Mouse (Mus musculus) limb, embryonic 11.5 days (tissue): ENCODE data around the gene Cenpf. TPM values are rescaled to one million over a fixed set of nuclear protein-coding genes. Genes with fewer than 3 reads are reported as not detected.

Experiments
- ATAC-seq: fragments of 200-750 bp; cut with Nextera tagmentation; 2 replicates; pipeline ENCODE4 v1.8.0; 2017; ENCODE audit warnings: low read depth; ENCODE audit not compliant: insufficient number of reproducible peaks, low FRiP score, low TSS enrichment
- DNase-seq: peaks from one replicate; pipeline ENCODE4 v3.0.0-alpha.2; 2015; ENCODE audit warnings: low spot score
- H3K27ac ChIP-seq: fragments of 300-500 bp; sonication (generic); replicated peaks from 2 replicates; pipeline ENCODE4 v1.5.1; 2014; ENCODE audit warnings: low read depth, mild to moderate bottlenecking, low read length
- H3K27me3 ChIP-seq: fragments of 300-500 bp; sonication (generic); 2 replicates; pipeline ENCODE4 v1.6.1; 2014; ENCODE audit warnings: mild to moderate bottlenecking, low read length, mixed read lengths; ENCODE audit not compliant: control insufficient read depth, insufficient read depth
- H3K36me3 ChIP-seq: fragments of 300-500 bp; sonication (generic); 2 replicates; pipeline ENCODE4 v1.6.1; 2014; ENCODE audit warnings: mild to moderate bottlenecking, low read length, moderate library complexity, mixed read lengths; ENCODE audit not compliant: control insufficient read depth, insufficient read depth
- H3K4me1 ChIP-seq: fragments of 300-500 bp; sonication (generic); 2 replicates; pipeline ENCODE4 v1.6.1; 2014; ENCODE audit warnings: low read length, mixed read lengths; ENCODE audit not compliant: control insufficient read depth, insufficient read depth
- H3K4me2 ChIP-seq: fragments of 300-500 bp; sonication (generic); 2 replicates; pipeline ENCODE4 v1.6.1; 2014; ENCODE audit warnings: low read depth, mild to moderate bottlenecking, moderate library complexity; ENCODE audit not compliant: severe bottlenecking
- H3K4me3 ChIP-seq: fragments of 300-500 bp; sonication (generic); 2 replicates; pipeline ENCODE4 v1.5.1; 2014; ENCODE audit warnings: low read depth, low read length
- H3K9ac ChIP-seq: fragments of 300-500 bp; sonication (generic); 2 replicates; pipeline ENCODE4 v1.6.1; 2014; ENCODE audit warnings: mild to moderate bottlenecking, low read length
- H3K9me3 ChIP-seq: fragments of 300-500 bp; sonication (generic); 2 replicates; pipeline ENCODE4 v1.6.1; 2016; ENCODE audit warnings: low read length; ENCODE audit not compliant: control insufficient read depth
- WGBS: fragments of 180-500 bp; shearing (Covaris S2); extraction: QIAGEN DNeasy Blood & Tissue Kit; methylation state at CpG from one replicate; pipeline ENCODE4 v1.1.7; 2014; 5-methylcytosine and 5-hydroxymethylcytosine counted together
- polyA plus RNA-seq: library from polyadenylated mRNA; unstranded; fragments of >200 nt; fragmentation: Nextera tagmentation; extraction: Ambion mirVana; gene quantifications from 2 replicates; pipeline ENCODE4 v1.2.1, GENCODE M21; 2014

Cenpf gene
- polyA plus RNA-seq: 96.7 and 103 TPM in 2 replicates

DNA sequence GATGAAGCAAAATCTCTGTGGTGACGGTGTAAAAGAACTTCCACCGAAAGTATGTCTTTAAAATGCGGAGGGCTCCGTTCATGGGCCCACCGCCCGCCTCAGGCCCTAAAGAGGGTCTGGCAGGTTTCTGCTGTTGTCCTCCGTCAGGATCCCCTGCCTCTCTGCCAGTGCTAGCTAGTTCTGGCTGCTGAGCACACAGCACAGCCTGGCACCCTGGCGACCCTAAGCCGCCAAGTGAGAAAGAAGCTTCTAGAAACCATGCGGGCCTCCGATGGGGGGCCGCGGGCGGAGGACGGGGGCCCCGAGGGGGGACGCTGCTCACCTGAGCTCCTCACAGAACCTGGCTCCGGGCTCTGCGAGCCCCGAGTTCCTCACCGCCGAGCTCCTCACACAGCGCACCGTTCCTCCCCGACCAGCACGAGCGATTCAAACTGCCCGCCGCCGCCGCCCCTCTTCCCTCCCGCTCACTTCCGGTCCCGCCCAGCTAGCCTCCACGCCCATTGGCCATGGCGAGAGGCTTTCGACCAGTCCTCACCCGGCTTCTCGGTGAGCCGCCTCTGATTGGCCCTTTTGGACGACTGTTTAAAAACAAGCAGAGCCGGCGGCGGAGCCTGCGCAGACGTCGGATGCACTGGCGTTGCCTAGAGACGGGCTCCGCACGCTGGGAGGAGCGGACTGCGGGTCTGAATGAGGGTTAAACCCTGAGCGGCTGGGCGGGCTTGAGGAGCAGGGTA is at the start of gene Cenpf:
Gene Cenpf (minus strand): TSS at position 433 of the 734 bp plus-strand sequence.
- Histone ChIP-seq H3K4me1 (peaks cover 6% of the 10 kb centered on the region), H3K27ac (peak within 1 kb of the TSS; percentile 32; the same call in 1 of the 2 replicates), H3K9me3 (no peaks in the 10 kb centered on the region), H3K4me3 (peak within 1 kb of the TSS; percentile 84), H3K9ac (peak within 1 kb of the TSS; percentile 75), H3K27me3 (no peaks in the 10 kb centered on the region), H3K4me2 (peak within 1 kb of the TSS; percentile 84), H3K36me3 (peaks cover 9% of the 10 kb centered on the region; the same call in 1 of the 2 replicates)
- ATAC-seq: peak; percentile 99
- peak; percentile 99 for DNase-seq
- under 1% methylated on average over 51 of the region's 55 CpGs for WGBS

GRCm38 (mm10) chr1:189732156-189732555 is 44.3 kb upstream of the Cenpf start:
- H3K4me3 ChIP-seq: no peak overlapping the region
- H3K36me3 ChIP-seq: no peaks in the 10 kb centered on the region
- H3K9me3 ChIP-seq: no peaks in the 10 kb centered on the region
- ATAC-seq (no peak), DNase-seq (no peak)
- H3K27me3 ChIP-seq: no peaks in the 10 kb centered on the region
- no peak overlapping the region for H3K27ac ChIP-seq
- H3K9ac ChIP-seq: no peak overlapping the region
- H3K4me2 ChIP-seq: no peak overlapping the region
- peaks cover 5% of the 10 kb centered on the region for H3K4me1 ChIP-seq
- WGBS: 80% methylated on average over 8 of the region's 8 CpGs

DNA sequence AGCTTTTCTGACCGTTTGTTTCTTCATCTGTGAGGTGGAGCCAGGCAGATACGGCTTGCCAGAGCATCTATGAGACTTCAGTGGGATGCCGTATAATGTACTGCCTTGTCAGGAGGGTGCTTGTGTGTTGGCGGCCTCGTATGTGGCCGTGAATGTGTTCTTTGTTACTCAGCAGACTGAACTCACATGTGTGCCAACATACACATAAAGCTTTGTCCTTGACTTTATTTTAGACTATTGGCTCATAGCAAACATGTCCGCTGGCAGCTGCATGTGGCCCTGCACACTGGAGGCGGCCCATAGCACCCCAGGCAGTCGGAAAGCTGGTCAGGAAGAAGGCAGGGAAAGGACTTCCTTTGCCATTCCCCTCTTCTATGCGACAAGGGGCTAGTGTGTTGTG is 43.8 kb upstream of the Cenpf start:
- Histone ChIP-seq H3K4me1 (peaks cover 6% of the 10 kb centered on the region), H3K27me3 (no peaks in the 10 kb centered on the region), H3K9me3 (no peaks in the 10 kb centered on the region), H3K4me2 (no peak overlapping the region), H3K4me3 (no peak overlapping the region), H3K27ac (no peak overlapping the region), H3K9ac (no peak overlapping the region), H3K36me3 (no peaks in the 10 kb centered on the region)
- ATAC-seq (no peak), DNase-seq (no peak)
- 80% methylated on average over 10 of the region's 10 CpGs for WGBS

GRCm38 (mm10) chr1:189729141-189729815 is 41.4 kb upstream of the Cenpf start:
- peaks cover 6% of the 10 kb centered on the region for H3K4me1 ChIP-seq
- H3K4me2 ChIP-seq: peak overlapping the region; percentile 79
- ATAC-seq (no peak), DNase-seq (no peak)
- no peaks in the 10 kb centered on the region for H3K27me3 ChIP-seq
- H3K27ac ChIP-seq: no peak overlapping the region
- peak overlapping the region; percentile 84 for H3K4me3 ChIP-seq
- peak overlapping the region; percentile 79; the same call in 1 of the 2 replicates for H3K9ac ChIP-seq
- no peaks in the 10 kb centered on the region for H3K9me3 ChIP-seq
- 7% methylated on average over 17 of the region's 17 CpGs for WGBS
- H3K36me3 ChIP-seq: no peaks in the 10 kb centered on the region

DNA sequence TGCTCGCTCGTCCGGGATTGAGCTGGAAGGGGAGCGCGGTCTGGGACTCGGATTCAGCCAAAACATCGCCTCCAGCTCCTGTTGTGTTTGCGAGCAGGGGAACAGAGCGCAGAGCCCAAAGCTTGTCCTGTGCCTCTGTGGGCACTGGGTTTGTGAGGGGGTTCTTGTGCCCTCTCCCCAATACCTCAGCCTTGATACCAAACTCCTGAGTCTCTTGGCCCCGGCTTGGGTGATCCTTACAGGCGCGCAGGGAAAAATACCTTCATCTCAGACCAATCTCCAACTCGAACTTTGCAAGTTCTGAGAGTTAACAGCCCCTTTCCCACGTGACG is 40.9 kb upstream of the Cenpf start:
- H3K4me2 ChIP-seq: peak overlapping the region; percentile 79
- DNase-seq (no peak), ATAC-seq (no peak)
- H3K27me3 ChIP-seq: no peaks in the 10 kb centered on the region
- H3K4me1 ChIP-seq: peaks cover 6% of the 10 kb centered on the region
- peak overlapping the region; percentile 79 for H3K9ac ChIP-seq
- H3K36me3 ChIP-seq: no peaks in the 10 kb centered on the region
- H3K4me3 ChIP-seq: peak overlapping the region; percentile 84
- H3K27ac ChIP-seq: peak overlapping the region; percentile 87
- no peaks in the 10 kb centered on the region for H3K9me3 ChIP-seq
- 0% methylated on average over 15 of the region's 15 CpGs for WGBS

- H3K4me1 ChIP-seq: peaks cover 6% of the 10 kb centered on the region
- H3K27me3 ChIP-seq: no peaks in the 10 kb centered on the region
- H3K27ac ChIP-seq: peak within 1 kb of the TSS; percentile 87
- peak; percentile 86 for DNase-seq
- peak within 1 kb of the TSS; percentile 79 for H3K4me2 ChIP-seq
- WGBS: under 1% methylated on average over 86 of the region's 98 CpGs
- H3K36me3 ChIP-seq: no peaks in the 10 kb centered on the region
- peak within 1 kb of the TSS; percentile 79 for H3K9ac ChIP-seq
- H3K4me3 ChIP-seq: peak within 1 kb of the TSS; percentile 84
- ATAC-seq: peak; percentile 85
- no peaks in the 10 kb centered on the region for H3K9me3 ChIP-seq
Measured at GRCm38 (mm10) chr1:189727884-189728783, 40.2 kb upstream of the Cenpf start, which contains the start of gene Ptpn14. Gene Ptpn14 (plus strand): TSS chr1:189728268.

- Histone ChIP-seq H3K4me1 (peaks cover 6% of the 10 kb centered on the region), H3K27ac (peak overlapping the region; percentile 87), H3K27me3 (no peaks in the 10 kb centered on the region), H3K9ac (peak overlapping the region; percentile 79), H3K9me3 (no peaks in the 10 kb centered on the region), H3K4me3 (peak overlapping the region; percentile 84), H3K36me3 (no peaks in the 10 kb centered on the region), H3K4me2 (peak overlapping the region; percentile 79)
- ATAC-seq (peak; percentile 44; the same call in 1 of the 2 replicates), DNase-seq (peak; percentile 83)
- WGBS: 1% methylated on average over 22 of the region's 22 CpGs
Measured at GRCm38 (mm10) chr1:189727346-189727883, 39.5 kb upstream of the Cenpf start.

DNA sequence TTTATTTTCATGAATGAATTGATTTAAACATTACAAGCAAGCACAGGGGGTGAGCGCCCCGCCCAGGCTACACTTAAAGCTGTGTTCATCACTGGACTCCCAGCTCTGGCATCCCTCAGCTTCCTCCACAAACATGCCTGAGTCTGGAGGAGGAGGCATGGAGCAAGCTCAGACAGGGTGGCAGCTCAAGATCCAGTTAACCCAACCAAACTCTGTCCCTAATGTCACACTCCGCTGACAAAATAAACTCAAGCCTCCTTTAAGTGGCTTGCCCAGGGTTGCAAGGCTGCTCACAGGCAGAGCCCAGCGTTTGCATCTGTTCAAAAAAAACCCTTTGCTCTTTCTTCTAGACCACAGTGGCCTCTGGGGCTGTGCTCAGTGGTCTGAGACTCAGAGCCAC is 38.2 kb upstream of the Cenpf start:
- H3K27ac ChIP-seq: no peak overlapping the region
- ATAC-seq: no peak
- H3K27me3 ChIP-seq: no peaks in the 10 kb centered on the region
- no peaks in the 10 kb centered on the region for H3K9me3 ChIP-seq
- WGBS: 73% methylated on average over 4 of the region's 4 CpGs
- peaks cover 6% of the 10 kb centered on the region for H3K4me1 ChIP-seq
- H3K36me3 ChIP-seq: no peaks in the 10 kb centered on the region
- DNase-seq: no peak
- no peak overlapping the region for H3K4me2 ChIP-seq
- H3K4me3 ChIP-seq: no peak overlapping the region
- H3K9ac ChIP-seq: no peak overlapping the region
